Mouse (Mus musculus): ENCODE measurements at regions not wholly inside any gene's neighbourhood (a gene's known extent, or its start where the extent isn't known, plus 50 kb on each side); places are given as distances from the start of the nearest gene placed in this dataset.
A peak's percentile ranks its signal among the peaks of the same experiment; 100 is the strongest.

DNA sequence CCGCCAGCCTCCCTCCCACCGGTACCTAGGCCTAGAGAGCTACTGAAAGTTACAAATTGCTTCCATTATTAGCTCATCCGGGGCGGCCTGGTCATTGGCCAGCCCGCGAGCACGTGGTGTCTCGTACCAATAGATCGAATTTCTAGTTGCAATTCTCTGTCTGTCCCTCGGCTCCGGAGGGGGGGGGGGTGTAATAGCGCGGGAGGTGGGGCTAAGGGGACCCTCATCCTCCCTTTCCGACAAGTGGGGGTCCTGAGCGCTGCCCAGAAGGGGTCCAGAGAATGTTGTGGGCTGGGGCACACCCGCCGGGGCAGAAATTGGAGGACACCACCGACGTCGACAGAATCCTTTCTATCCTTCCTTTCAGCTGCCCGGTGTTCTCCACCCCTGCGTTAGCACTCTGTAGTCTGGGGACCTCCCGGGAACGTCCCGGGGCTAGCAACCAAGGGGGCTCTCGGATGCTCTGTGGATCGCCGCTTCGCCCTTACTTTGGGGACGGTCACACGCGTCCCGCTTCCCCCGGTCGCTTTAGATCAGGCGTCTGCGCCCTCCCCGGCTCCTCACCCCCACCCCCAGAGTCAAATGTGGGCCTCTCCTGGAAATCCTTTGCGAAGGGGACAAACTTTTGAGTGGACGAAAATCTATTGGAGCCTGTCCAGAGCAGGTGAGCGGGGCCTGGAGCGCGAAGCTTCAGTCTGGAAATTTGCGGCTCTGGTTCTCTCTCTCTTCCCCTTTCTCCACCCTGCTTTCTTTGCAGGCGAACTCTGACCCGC lies 64.6 kb downstream of the Smug1 start:
- DNase-seq, result peak; percentile 86

- DNase-seq, result no peak
Observed at GRCm38 (mm10) chr15:103100121-103100520, 66.8 kb downstream of the Smug1 start.

GRCm38 (mm10) chr15:103094457-103094856 lies 72.4 kb downstream of the Smug1 start:
- no peak for DNase-seq

DNA sequence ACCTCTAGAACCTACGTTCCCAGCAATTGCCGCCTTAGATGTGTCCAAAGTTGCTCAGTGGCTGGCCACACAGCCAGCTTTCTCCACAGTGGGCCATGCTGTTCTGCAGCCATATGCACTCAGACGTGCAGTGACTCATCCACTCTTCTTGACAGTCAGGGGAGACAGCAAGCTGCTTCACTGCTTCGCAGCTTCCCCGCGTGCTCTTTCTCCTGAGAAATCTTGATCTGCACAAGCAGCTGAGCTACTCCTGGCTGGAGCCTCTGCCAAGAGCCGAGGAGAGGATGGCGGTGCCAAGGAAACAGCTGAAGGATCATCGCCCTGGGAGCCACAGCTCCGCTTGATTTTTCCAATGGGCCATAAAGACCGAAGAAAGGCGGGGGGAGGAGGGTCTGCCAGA lies 73.2 kb downstream of the Smug1 start:
- no peak for DNase-seq

DNA sequence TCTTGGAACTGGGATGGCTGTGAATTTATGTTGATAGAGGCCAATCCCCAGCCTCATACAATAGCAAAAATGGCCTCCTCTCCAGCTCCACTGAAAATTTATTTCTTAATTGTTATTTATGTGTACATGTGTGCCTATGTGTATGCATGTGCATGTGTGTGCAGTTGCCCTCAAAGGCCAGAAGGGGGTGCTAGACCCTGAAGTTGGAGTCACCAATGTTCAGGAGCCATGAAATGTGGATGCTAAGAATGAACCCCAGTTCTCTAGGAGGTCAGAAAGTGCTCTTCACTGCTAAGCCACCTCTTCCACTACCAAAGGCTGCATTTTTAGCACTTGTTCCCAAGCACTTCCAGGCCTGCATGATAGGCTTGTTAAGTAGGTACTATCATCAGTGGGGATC lies 73.8 kb downstream of the Hoxc4 start:
- no peak for DNase-seq

DNA sequence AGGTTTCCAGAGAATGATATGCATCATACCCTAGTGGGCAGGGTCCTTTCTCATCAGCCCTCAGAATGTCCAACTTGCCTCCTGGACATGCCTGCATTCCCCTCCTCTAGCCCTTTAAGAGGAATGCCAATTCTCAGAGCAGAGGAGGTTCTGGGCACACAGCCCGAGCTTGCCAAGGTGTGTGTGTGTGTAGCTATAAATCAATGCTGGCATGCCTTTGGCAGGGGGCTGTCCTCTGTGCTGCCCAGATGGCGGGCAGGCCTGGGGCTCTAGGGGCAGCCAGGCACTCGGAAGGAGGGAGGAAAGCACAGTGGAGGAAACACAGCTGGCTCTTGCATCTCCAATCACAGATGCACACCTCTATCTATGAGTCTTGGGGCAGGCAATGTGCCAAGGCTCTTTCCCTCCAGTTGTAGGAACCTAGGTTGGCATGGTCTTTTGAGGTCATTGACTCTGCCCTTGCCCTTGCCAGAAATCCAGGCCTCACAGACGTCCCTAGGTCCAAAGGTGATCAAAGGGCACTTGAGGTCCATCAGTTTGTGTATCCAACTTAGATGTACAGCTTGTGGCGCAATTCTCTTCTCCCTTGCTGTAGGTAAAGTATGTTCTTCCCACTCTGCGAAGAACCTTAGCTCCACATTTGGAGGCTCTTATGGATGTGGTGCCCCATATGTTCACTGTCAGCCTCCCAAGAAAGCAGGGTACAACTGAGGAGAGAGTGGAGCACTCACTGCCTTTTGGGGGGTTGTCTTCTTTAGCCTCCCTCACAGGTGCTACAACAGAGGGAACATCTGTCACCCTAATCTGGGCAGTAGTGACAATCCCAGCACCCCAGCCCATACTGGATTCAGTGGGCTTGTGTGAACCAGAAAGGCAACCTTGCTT lies 71.8 kb downstream of the Hoxc4 start:
- no peak for DNase-seq

- no peak for DNase-seq
Observed at GRCm38 (mm10) chr15:103089852-103090251, 71.1 kb downstream of the Hoxc4 start.

- DNase-seq, result no peak
Observed at GRCm38 (mm10) chr15:103089440-103089839, 70.7 kb downstream of the Hoxc4 start.

- no peak for DNase-seq
Observed at GRCm38 (mm10) chr15:103087204-103087603, 68.5 kb downstream of the Hoxc4 start.

GRCm38 (mm10) chr15:103086672-103087069 lies 67.9 kb downstream of the Hoxc4 start:
- no peak for DNase-seq
